Mouse (Mus musculus) Patski (cell line): ENCODE data around the gene Opa3. TPM values are rescaled to one million over a fixed set of nuclear protein-coding genes. Genes with fewer than 3 reads are reported as not detected.
A peak's percentile ranks its signal among the peaks of the same experiment; 100 is the strongest.

ENCODE experiments used
- ATAC-seq: fragments of 100-300 bp; one replicate; pipeline ENCODE4 v1.8.0; 2021
- CTCF ChIA-PET: fragments of 350-600 bp; sonication (Branson Sonifier 250); formaldehyde crosslinking; loops from one replicate; lab custom pipeline; 2022; ENCODE audit warnings: inconsistent platforms; lab: Charles Lee
- POLR2A ChIA-PET: fragments of 350-600 bp; sonication (Branson Sonifier 250); formaldehyde crosslinking; loops from one replicate; lab custom pipeline; 2022; ENCODE audit warnings: antibody characterized with exemption, inconsistent platforms; lab: Charles Lee
- DNase-seq: peaks from one replicate; pipeline ENCODE4 v3.0.0-alpha.2; 2011; ENCODE audit warnings: low read depth, low spot score
- H3K27me3 ChIP-seq: fragments of 371-371 bp; one replicate; pipeline ENCODE4 v1.5.1; 2021
- CTCF ChIP-seq: fragments of 100-300 bp; IDR thresholded peaks from one replicate; pipeline ENCODE4 v1.5.1; 2021
- in situ Hi-C: fragments of 300-500 bp; cut with MboI; formaldehyde crosslinking; loops from 3 replicates; pipeline ENCODE4 v1.11.1; 2018; ENCODE audit warnings: low pct_unique_long_range_greater_than_20kb, mixed read lengths
- polyA plus RNA-seq: library from polyadenylated mRNA; unstranded; gene quantifications from one replicate; pipeline ENCODE4 v1.2.3, GENCODE M21; 2021

Opa3 gene
- polyA plus RNA-seq, 1 experiment from 2014 or later, result 39.2 TPM

GRCm38 (mm10) chr7:19229404-19229803 lies 1.3 kb downstream of the Opa3 start:
- DNase-seq (no peak), ATAC-seq (no peak)
- H3K27me3 ChIP-seq, result no peaks in the 10 kb centered on the region
- TF ChIP-seq CTCF, result no peak
- POLR2A ChIA-PET, result interaction anchor here (0.6 kb wide), 1 partner anchor 79 kb away, joined by 5 read pairs; no protein-coding TSS in a partner anchor
- in situ Hi-C loops, result no loop called here
- CTCF ChIA-PET, result interaction anchor here (1.0 to 2.4 kb wide), 6 partner anchors 10 to 52 kb away, joined by 3 to 11 read pairs (median 4); no protein-coding TSS in a partner anchor

- ATAC-seq (no peak), DNase-seq (no peak)
- H3K27me3 ChIP-seq, result no peaks in the 10 kb centered on the region
- CTCF ChIA-PET, result interaction anchor here (2.4 kb wide), 1 partner anchor 9 kb away, joined by 11 read pairs; no protein-coding TSS in a partner anchor
- in situ Hi-C loops, result loop anchor here (5.0 kb wide), 1 partner anchor 52 kb away; the partner anchor contains the start of genes Ppm1n and Rtn2
- POLR2A ChIA-PET, result no interaction called here
- no peak for TF ChIP-seq CTCF
Measured at GRCm38 (mm10) chr7:19230041-19230580, 2.0 kb downstream of the Opa3 start.

- ATAC-seq, result no peak
- TF ChIP-seq CTCF, result no peak
Measured at GRCm38 (mm10) chr7:19230899-19231298, 2.8 kb downstream of the Opa3 start.

GRCm38 (mm10) chr7:19231849-19232248 lies 3.7 kb downstream of the Opa3 start:
- ChIA-PET POLR2A (interaction anchor here (0.7 kb wide), 1 partner anchor 40 kb away, joined by 3 read pairs; no protein-coding TSS in a partner anchor), CTCF (interaction anchor here (1.5 to 1.9 kb wide), 3 partner anchors 8 to 111 kb away, joined by 3 to 5 read pairs (median 5); no protein-coding TSS in a partner anchor)
- no peak for TF ChIP-seq CTCF
- no peak for ATAC-seq
- H3K27me3 ChIP-seq, result no peaks in the 10 kb centered on the region
- no peak for DNase-seq
- in situ Hi-C loops, result loop anchor here (5.0 kb wide), 1 partner anchor 50 kb away; the partner anchor contains the start of genes Ppm1n and Rtn2

More at GRCm38 (mm10) chr7:19230899-19231298, 2.8 kb downstream of the Opa3 start:
- in situ Hi-C loops, result loop anchor here (5.0 kb wide), 1 partner anchor 51 kb away; the partner anchor contains the start of genes Ppm1n and Rtn2
- ChIA-PET POLR2A (no interaction called here), CTCF (interaction anchor here (1.6 kb wide), 1 partner anchor 9 kb away, joined by 5 read pairs; no protein-coding TSS in a partner anchor)
- no peaks in the 10 kb centered on the region for H3K27me3 ChIP-seq
- no peak for DNase-seq

- POLR2A ChIA-PET, result no interaction called here
- H3K27me3 ChIP-seq, result no peaks in the 10 kb centered on the region
- ATAC-seq (no peak), DNase-seq (no peak)
- no peak for TF ChIP-seq CTCF
- CTCF ChIA-PET, result no interaction called here
- in situ Hi-C loops, result loop anchor here (5.0 kb wide), 1 partner anchor 48 kb away; the partner anchor contains the start of genes Ppm1n and Rtn2
Measured at GRCm38 (mm10) chr7:19234652-19235051, 6.5 kb downstream of the Opa3 start.

- no peaks in the 10 kb centered on the region for H3K27me3 ChIP-seq
- ChIA-PET CTCF (no interaction called here), POLR2A (no interaction called here)
- DNase-seq, result no peak
- ATAC-seq, result no peak
- TF ChIP-seq CTCF, result no peak
- in situ Hi-C loops, result no loop called here
Measured at GRCm38 (mm10) chr7:19235092-19235671, 7.0 kb downstream of the Opa3 start.

GRCm38 (mm10) chr7:19236411-19236810 lies 8.3 kb downstream of the Opa3 start:
- in situ Hi-C loops, result no loop called here
- CTCF ChIA-PET, result interaction anchor here (5.0 kb wide), 1 partner anchor 44 kb away, joined by 37 read pairs; the partner anchor contains the start of gene Ppm1n
- H3K27me3 ChIP-seq, result no peaks in the 10 kb centered on the region
- no peak for ATAC-seq
- DNase-seq, result no peak
- POLR2A ChIA-PET, result no interaction called here
- TF ChIP-seq CTCF, result no peak

GRCm38 (mm10) chr7:19238344-19238743 lies 10.2 kb downstream of the Opa3 start:
- ChIA-PET CTCF (interaction anchor here (1.0 to 5.0 kb wide), 4 partner anchors 12 to 63 kb away, joined by 3 to 37 read pairs (median 8); partner anchors contain the start of gene Ppm1n), POLR2A (no interaction called here)
- in situ Hi-C loops, result no loop called here
- DNase-seq (no peak), ATAC-seq (no peak)
- H3K27me3 ChIP-seq, result no peaks in the 10 kb centered on the region
- no peak for TF ChIP-seq CTCF

- POLR2A ChIA-PET, result no interaction called here
- DNase-seq, result peak; percentile 44
- peak; percentile 93 for TF ChIP-seq CTCF
- CTCF ChIA-PET, result interaction anchor here (0.6 to 5.0 kb wide), 24 partner anchors 8 to 140 kb away, joined by 3 to 37 read pairs (median 5); partner anchors contain the start of genes Opa3, Ppm1n and Vasp
- no peaks in the 10 kb centered on the region for H3K27me3 ChIP-seq
- peak; percentile 70 for ATAC-seq
- in situ Hi-C loops, result no loop called here
Measured at GRCm38 (mm10) chr7:19239423-19239822, 11.3 kb downstream of the Opa3 start.

- H3K27me3 ChIP-seq, result no peaks in the 10 kb centered on the region
- TF ChIP-seq CTCF, result no peak
- ATAC-seq (no peak), DNase-seq (no peak)
- ChIA-PET POLR2A (interaction anchor here (1.2 kb wide), 1 partner anchor 31 kb away, joined by 3 read pairs; no protein-coding TSS in a partner anchor), CTCF (interaction anchor here (1.0 to 5.0 kb wide), 20 partner anchors 9 to 140 kb away, joined by 3 to 37 read pairs (median 7); partner anchors contain the start of genes Opa3, Ppm1n and Vasp)
- in situ Hi-C loops, result no loop called here
Measured at GRCm38 (mm10) chr7:19239986-19240385, 11.9 kb downstream of the Opa3 start.
